Mouse (Mus musculus) thymus, postnatal 0 days (tissue): Measurements from ENCODE around the gene Pltp. TPM values are rescaled to one million over a fixed set of nuclear protein-coding genes. Genes with fewer than 3 reads are reported as not detected.
A peak's percentile ranks its signal among the peaks of the same experiment; 100 is the strongest.

Source experiments
- DNase-seq: peaks from one replicate; pipeline ENCODE4 v3.0.0-alpha.2; 2015; ENCODE audit warnings: low spot score
- polyA plus RNA-seq: library from polyadenylated mRNA; unstranded; fragments of >200 nt; fragmentation: Nextera tagmentation; extraction: Ambion mirVana; gene quantifications from 2 replicates; pipeline ENCODE4 v1.2.1, GENCODE M21; 2015

Gene Pltp
- 424 and 433 TPM in 2 replicates for polyA plus RNA-seq

DNA sequence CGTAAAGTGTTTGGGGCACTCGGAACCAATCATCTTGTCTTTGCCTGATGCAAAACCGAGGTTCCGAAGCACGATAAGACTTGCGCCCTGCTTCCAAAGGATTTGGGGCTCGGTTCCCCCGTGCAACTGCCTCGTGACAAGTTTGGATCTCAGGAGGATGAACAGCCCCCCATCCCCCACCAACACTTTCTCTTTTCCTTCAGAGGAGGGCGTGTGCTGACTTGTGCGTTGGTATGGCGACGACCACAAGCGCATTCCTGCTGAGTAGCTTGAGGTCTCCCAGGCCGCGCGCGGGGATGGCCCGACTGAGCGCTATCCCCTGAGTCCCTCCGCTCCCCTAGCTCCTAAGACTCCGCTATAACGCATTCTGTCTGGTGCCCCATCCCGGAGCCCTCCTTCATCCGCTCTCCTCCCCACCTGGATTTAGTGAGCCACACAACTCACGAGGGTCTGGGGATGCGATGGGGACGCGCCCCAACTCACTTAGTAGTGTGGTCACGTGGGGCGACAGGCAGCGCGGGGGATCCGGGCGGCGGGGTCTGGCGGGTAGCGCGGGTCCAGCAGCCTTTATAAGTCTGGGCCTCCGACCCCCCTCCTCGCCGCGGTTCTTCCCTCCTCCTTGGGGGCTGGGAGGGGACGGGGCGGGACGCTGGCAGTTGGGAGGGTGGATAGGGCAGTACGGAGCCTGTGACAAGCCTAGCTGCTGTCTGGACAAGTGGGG is at the start of gene Pltp:
Gene Pltp (minus strand): TSS at position 611 of the 721 bp plus-strand sequence.
- DNase-seq: peak; percentile 50

- DNase-seq: no peak
Observed at GRCm38 (mm10) chr2:164906071-164906470, 48.6 kb upstream of the Pltp start.

GRCm38 (mm10) chr2:164903496-164903895 is 46.0 kb upstream of the Pltp start:
- DNase-seq: no peak

- no peak for DNase-seq
Observed at GRCm38 (mm10) chr2:164901380-164901779, 43.9 kb upstream of the Pltp start.

DNA sequence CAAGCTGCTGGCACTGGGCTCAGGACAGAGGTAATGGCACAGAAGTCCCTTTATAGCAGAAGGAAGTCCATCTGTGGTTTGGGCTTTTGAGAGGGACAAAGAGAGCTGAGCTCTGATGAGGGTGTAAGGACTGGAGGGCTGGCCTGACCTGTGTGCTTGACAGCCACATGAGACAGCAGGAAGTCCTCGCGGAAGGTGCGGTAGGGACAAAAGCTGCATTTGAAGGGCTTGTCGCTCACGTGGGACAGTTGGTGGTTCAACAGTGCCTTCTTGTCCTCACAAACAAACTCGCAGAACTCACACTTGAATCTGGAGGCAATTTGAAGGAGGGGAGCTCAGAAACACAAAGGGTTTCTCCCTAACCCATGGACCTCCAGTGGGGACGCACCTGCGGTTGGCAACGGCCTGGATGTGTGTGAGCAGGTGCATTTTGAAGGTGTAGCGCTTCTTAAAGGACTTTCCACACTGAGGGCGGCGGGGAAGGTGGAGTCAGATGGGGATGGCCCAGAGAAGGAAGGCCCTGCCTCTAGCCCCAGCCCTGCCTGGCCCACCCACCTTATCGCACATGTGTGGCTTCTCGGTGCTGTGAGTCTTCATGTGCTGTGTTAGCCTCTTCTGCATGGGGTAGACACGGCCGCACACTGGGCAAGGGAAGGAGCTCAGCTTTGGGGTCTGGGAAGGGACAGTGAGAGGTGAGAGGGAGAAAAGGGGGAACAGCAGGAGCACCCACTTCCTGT is 42.4 kb upstream of the Pltp start:
- DNase-seq: peak; percentile 61

DNA sequence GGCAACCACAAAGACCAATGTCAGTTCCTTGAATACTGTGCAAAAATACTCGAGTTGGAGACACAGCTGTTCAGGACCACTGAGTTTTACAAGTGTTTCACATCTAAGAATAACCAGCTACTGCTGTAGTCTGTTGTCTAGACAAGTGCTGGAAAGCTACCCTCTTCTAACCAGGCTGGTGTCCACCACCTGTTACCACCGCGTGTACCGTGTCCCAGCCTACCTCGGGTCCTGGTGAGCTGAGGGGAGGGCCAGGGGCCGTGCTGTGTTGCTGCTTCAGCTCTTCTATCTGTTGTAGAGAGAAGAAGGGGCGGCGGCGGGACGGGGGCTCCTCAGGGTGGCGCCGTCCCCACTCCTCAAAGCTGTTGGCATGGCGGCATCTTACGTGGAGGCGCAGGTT is 41.5 kb upstream of the Pltp start:
- DNase-seq: no peak

- DNase-seq: no peak
Observed at GRCm38 (mm10) chr2:164898008-164898407, 40.5 kb upstream of the Pltp start.

DNA sequence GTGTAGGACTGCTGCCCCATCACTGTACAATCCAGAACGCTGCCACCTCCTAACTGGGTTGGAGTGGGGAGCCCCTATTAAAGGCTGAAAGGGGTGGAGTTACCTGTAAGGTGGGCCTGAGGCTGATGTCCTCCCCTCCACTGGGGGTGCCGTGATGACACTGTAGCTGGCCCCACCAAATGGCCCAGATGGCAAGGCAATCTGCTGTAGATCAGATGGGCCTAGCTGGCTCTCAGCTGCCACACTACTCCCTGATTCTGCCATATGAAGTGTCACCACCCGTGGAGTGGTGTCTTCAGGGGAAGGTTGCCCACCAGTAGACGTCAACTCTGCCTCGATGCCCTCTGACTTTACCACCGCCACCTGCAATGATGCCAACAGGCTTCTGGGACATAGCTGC is 38.4 kb upstream of the Pltp start:
- DNase-seq: no peak

GRCm38 (mm10) chr2:164894644-164895043 is 37.1 kb upstream of the Pltp start:
- no peak for DNase-seq

GRCm38 (mm10) chr2:164894048-164894447 is 36.5 kb upstream of the Pltp start:
- no peak for DNase-seq

DNA sequence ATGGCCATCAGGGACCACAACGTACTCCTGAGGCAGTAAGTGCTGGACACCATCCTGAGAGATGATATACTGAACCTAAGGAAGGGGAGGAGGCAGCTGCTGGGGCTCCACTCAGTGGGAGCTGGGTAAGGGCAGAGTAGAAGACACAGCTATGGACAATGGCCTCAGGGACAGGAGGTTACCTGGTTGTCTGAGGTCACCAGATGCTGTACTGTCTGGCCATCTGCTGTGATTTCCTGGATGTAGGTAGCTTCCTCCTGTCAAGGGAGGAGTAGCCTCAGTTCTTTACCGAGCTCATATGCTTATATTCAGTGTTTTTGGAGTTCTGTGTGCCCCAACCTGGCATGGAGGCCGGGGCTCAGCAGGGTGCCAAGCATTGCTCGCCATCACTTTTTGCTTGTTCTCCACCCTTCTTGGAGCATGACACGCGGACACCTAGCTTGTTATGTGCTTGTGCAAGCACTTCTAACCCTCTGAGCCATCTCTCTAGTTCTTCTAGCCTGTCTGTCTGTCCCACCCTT is 35.2 kb upstream of the Pltp start:
- DNase-seq: no peak

DNA sequence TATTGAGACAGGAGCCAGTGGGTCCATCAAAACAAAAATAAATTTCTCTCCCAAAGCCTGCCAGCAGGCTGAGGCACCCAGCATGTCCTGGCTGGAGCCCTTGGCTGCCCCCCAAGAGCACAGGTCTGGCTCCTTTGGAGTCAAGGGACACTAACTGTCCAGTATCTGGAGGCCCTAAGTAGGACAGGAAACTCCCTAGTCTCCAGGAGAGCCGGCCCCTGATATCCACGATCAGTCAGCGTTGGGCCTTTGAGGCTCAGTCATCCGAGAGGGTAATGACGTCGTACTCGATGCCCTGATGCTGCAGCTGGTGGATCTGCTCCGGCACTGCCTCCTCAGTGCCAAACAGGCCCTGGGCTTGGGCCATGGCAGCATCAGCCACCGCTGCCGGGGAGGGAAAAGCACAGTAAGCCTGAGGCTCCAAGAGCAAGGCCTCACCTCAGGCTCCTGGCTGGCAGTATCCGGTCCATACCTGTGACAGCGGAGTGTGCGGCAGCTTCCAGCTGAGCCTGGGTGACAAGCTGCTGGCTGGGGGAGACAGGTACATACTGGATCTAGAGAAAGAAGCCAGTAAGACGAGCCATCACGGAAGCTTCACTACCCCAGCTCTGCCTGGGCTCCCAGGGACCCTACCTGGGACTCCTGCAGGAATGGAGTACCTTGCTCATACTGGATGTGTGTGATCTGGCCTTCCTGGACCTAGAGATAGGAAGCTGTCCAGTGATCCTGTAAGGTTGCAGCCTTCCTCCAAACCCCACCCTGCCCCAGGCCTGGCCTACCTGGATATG is 34.6 kb upstream of the Pltp start:
- DNase-seq: no peak

- no peak for DNase-seq
Observed at GRCm38 (mm10) chr2:164891056-164891834, 33.7 kb upstream of the Pltp start.

DNA sequence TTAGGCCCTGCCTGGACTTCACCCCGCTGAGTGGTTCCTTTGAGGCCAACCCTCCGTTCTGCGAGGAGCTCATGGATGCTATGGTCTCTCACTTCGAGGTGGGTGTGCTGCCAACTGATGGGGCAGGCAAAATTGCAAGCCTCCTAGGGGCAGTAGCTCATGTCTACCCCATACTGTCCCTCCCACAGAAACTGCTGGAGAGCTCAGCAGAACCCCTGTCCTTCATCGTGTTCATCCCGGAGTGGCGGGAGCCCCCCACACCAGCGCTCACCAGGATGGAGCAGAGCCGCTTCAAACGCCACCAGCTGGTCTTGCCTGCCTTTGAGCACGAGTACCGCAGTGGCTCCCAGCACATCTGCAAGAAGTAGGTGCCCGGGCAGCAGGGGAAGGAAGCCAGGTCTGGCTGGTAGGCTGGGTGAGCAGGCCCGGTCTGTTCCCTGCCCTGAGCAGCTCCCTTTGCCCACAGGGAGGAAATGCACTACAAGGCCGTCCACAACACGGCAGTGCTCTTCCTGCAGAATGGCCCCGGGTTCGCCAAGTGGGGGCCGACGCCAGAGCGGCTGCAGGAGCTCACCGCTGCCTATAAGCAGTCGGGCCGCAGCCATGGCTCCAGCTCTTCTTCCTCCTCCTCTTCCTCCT is 33.0 kb upstream of the Pltp start:
- DNase-seq: no peak

DNA sequence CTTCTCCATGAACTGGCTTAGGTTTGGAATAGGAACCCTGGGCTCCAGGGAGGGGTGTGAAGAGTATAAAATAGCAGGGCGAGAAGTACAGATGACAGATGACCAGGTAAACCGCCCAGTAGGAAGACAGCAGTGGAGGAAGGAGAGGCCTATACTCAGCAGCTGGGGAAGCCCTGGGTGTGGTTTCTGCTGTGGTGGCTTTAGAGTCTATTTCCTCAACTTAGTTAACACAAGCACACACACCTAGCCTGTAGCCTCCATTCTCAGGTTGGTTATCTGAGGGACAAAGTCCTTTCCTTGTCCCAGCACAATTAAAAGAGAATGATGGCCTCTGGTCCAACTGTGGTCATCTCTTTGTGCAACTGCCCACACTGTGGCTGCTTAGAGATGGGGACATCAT is 32.4 kb upstream of the Pltp start:
- DNase-seq: no peak

DNA sequence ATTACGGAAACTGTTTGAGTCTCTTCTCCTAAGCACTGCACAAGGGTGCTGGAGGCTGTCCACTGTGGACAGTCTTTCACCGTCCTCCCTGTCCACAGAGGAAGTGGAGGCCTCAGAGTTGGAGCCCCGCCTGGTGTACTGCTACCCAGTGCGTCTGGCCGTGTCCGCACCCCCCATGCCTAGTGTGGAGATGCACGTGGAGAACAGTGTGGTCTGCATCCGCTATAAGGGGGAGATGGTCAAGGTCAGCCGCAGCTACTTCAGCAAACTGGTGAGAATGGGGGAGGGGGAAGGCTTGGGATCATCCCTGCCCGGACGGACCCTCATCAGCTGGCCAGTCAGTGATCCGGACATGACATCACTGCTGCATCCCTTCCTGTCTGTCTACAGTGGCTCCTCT is 31.5 kb upstream of the Pltp start:
- DNase-seq: no peak

- no peak for DNase-seq
Observed at GRCm38 (mm10) chr2:164886617-164887016, 29.1 kb upstream of the Pltp start.

GRCm38 (mm10) chr2:164885788-164886187 is 28.3 kb upstream of the Pltp start:
- DNase-seq: no peak

GRCm38 (mm10) chr2:164882619-164883018 is 25.1 kb upstream of the Pltp start:
- no peak for DNase-seq

GRCm38 (mm10) chr2:164879568-164880277 is 22.2 kb upstream of the Pltp start:
- DNase-seq: peak; percentile 98
